Mouse (Mus musculus) brain, embryonic 14.5 days (tissue): ENCODE measurements around the gene Vdac2.

Experiments used
- CTCF ChIP-seq: fragments of 200-500 bp; IDR thresholded peaks from 2 replicates; pipeline ENCODE4 v1.5.1; 2012; ENCODE audit warnings: inconsistent platforms, mild to moderate bottlenecking, moderate library complexity, borderline replicate concordance; ENCODE audit not compliant: insufficient read depth, insufficient read length; ENCODE audit errors: extremely low read depth
- POLR2A ChIP-seq: fragments of 200-500 bp; IDR thresholded peaks from 2 replicates; pipeline ENCODE4 v1.6.1; 2012; ENCODE audit warnings: mild to moderate bottlenecking, inconsistent platforms, borderline replicate concordance; ENCODE audit not compliant: poor library complexity, insufficient read depth, insufficient read length, severe bottlenecking; ENCODE audit errors: extremely low read depth

DNA sequence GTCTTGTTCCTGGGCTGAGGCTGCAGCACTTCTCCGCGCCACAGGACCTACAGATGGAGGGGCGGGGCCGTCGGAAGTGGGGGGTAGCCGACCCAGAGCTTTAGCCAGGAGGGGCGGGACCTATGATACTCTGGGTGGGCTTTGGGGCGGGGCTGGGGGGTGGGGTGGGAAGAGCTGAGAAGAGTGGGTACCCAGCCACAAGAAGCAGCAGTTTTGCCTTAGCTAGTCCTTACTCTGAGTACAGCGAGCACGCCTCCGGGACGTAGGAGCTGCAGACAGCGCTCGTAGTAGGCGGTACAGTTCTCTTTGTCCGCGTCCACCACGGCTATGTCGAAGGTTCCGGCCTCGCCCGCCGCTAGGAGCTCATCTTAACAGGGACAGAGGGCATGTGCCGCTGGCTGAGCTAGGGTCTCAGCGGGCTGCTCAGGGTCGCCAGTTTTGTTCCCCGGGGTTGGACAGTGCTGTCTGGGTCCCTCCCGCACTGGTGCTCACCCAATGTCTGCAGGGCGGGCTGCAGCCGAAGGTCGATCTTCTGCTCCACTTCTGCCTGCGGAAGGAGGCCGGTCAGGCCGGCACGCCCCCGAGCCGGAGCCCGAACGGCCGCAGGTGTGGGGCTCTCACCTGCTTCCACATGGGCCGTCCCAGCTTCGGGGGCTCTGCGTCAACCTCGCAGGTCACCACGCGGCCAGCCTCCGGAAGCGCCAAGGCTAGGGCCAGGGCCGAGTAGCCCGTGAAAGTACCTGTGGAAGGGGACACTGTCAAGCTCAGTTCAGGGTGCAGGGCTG, 22.5 kb downstream of the Vdac2 start:
- TF ChIP-seq CTCF (no peak), POLR2A (no peak)
